Mouse (Mus musculus) left cerebral cortex, adult 11 months (tissue): ENCODE measurements around the gene Mecom.

Source experiments
- DNase-seq: peaks from one replicate; pipeline ENCODE4 v3.0.0; 2022; ENCODE audit warnings: low spot score

Gene Mecom

DNA sequence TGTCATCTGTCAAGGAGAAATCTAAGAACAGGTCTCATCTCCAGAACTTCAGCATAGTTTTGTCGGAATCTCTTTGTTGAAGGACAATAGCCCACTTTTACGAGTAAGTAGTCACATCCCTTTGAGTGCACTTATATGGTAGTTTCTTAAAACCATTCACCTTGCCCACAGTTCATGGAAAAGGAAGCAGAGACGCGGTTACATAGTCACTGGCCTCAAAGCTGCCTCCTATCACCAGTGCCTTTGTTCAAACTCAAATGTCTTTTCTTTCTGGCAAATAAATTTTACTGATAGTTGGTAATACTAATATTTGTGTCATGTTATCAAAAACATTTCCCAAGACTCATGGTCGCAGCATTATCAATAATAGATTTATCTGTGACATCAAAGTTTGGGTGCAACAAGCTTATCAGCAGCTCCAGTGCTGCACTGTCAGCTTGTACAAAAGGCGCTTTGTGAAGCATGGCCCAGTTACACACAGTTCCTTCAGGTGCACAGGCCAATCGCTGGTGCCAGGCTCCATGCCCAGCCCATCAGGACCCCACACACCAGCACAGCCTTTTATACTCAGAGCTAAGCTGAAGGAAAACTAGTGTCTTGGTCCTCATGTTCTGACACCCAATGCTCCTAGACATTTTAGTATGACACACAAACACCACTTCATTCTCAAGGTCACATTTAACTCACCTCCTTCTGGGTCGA, 399.3 kb downstream of the Mecom start:
- DNase-seq = no peak

DNA sequence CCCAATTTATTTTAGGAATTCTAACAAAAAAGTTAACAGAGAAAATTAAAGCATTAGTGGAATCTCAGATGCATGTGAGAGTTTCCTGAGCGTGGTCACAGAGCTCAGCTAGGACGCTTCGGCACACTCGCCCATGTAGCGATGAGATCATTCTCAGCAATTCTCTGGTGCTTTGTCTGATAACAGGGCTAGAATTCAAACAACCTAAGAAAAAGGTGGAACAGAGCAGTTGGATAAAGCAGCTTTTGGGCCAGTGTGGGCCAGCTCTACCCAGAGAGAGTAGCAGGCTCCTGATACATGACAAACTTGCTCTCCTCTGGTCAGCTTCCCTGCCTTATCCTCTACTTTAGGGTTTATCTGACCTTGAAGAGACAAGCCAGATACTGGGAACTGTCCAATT, 402.8 kb downstream of the Mecom start:
- no peak for DNase-seq

DNA sequence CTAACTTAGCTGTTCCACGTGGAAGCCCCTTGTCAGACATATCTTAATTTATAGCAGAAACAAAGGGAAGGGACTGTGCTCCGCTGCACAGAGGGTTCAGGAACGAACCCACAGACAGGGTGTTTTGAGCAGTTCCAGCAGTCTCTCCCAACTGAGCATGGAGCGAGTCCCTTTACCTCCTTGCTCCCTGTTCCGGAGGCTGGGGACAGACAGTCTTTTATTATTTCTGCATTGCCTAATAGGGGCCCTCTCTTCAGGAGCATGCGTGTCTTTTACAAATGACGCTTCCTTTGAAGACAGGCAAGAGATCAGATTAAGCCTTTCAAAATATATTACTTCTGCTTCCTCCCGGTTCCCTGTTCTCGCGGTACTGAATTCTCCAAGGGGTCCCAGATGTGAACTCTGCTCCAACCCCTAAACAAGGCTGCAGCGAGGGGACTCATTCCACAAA, 403.8 kb downstream of the Mecom start:
- no peak for DNase-seq

DNA sequence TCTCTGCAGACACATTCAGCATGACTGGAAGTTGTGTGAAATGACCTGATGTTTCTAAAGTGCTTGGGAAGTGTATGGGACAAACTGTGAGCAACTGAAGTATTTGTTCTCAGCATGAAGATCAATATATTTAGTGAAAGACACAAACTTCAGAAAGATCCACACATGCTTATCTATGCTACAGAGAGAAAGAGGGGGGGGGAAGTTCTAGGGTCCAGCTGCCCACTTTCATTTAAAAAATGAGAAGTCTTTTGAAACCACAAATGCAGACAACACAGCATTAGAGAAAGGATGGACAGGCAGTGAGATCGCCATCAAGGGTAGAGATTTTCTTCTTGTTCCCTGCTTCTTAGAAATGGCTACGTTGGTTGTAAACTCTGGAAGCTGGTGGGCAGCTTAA, 404.4 kb downstream of the Mecom start:
- DNase-seq = no peak

DNA sequence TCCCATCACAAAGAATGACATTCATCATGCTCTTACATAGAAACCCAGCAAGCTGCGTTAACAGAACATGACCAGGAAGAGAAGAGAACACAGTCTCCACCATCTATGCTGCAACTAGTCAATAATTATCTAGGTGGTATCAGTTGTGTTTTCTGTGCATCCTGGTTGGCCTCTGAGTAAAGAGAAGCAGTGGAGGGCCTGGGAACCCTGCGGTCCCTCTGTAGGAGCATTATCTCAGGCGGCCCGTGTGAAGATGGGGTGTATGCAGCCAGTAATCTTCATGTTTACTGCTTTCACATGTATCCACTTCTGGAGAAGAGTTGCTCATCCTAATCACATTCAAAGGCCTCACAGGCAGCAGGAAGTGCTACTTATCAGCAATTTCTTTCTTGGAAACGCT, 407.5 kb downstream of the Mecom start:
- no peak for DNase-seq

DNA sequence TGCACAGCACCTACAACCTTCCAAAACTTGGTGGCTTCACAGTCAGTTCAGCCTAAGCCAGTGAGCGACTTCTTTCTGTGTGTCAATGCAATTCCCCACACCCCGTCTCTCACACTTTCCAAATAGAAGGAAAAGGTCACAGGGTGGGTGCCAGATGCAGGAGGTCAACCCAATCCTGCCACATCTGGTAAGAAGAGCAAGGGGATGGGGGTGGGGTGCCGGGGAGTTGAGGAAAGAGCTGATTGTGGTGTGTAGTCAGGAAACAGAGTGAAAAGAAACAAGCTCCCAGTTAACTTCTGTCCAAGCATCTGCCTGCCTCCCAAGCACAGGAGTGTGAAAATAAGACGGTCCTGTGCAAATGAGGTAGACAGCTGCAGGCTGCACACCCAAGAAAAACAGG, 408.1 kb downstream of the Mecom start:
- DNase-seq = no peak

- no peak for DNase-seq
These were observed 409.2 kb downstream of the Mecom start for GRCm38 (mm10) chr3:30138588-30138987.

DNA sequence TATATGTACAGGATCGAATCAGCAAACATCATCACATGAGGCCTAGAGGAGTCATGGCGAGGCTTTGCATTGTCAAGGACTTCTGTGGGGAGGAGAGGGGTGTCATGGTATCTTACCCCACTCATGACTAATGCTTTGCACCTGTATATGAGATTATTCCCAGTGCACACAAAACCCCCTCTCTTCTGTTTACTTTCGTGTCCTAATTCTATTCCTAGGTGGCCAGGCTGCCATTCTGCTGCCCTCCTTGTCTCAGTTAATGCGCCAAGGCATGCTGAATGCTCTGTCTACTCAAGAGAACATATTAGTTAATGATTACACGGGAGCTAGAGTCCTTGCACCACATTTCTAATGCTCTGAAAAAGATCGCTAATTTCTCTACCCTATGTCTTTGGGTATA, 412.0 kb downstream of the Mecom start:
- DNase-seq = no peak

- no peak for DNase-seq
These were observed 412.7 kb downstream of the Mecom start for GRCm38 (mm10) chr3:30135119-30135518.

GRCm38 (mm10) chr3:30132981-30133380, 414.8 kb downstream of the Mecom start:
- DNase-seq = no peak

- no peak for DNase-seq
These were observed 415.4 kb downstream of the Mecom start for GRCm38 (mm10) chr3:30132370-30132769.

DNA sequence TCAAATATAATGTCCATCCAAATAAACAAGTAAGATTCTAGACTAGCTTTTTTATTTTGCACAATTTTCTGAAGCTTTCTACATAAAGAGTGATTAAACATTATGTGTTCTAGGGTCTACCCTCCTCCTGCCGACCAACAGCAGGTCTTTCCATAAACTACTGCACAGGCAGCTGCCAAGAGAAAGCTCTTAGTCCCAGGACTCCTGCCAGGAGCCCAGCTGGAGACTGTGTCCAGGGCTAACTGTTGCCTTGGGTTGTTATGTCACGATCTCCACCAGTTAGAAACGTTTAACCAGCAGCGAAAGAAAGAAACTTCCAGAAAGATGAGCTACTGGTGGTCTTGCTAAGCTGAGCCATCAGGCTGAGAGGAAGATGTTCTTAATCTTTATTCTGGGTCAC, 417.3 kb downstream of the Mecom start:
- no peak for DNase-seq

DNA sequence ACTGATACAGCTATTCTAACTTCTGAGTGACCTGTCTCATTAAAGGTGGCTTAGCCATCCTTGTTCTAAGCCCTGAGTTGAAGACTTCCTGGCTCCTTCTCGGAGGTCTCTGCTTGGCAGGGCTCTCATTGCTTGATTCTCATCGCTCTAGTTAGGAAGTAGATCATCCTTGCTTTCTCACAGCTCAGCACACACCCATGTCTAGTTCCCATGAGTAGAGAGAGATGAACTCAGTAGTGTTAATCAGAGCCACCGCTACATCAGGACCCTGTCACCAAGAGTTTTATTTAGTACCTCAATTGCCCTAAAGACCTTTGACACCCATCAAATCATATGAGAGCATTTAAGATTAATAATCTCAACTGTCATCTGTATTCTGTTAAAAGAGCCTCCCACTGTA, 425.2 kb downstream of the Mecom start:
- no peak for DNase-seq

- DNase-seq = no peak
These were observed 426.9 kb downstream of the Mecom start for GRCm38 (mm10) chr3:30120790-30121512.

- no peak for DNase-seq
These were observed 429.1 kb downstream of the Mecom start for GRCm38 (mm10) chr3:30118594-30119297.

GRCm38 (mm10) chr3:30113249-30113770, 434.5 kb downstream of the Mecom start:
- no peak for DNase-seq

DNA sequence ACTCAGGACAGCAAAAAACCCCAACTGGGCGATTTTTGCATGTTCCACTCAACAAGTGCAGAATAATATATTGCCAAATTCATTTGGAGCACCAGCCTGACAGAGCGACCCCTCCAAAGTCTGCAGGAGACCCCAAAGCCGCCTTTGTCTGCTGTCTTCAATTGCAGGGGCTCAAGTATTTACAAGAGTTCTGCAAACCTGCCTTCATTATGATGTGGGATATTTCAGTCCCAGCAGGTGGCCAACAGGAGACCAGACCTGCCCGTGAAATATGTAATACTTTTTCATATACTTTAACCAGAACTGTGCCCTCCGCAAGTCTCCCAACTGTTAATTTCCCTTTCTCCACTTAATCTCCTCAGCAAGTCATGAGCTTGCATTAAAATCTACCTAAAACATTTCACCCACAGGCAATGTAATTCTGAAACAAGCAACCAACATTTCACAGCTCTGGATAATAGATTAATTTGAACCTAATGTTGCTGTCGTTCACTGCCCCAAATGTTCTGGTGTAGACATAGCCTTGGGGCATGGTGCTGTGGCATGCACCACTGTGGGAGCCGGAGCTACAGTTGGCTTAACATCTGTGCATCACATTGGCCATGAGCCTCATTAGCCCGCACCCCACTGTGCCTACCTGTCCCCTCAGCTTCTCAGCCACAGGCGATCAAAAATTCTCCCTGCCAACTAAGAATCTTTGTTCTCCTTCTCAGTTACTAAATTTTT, 439.7 kb downstream of the Mecom start:
- no peak for DNase-seq

DNA sequence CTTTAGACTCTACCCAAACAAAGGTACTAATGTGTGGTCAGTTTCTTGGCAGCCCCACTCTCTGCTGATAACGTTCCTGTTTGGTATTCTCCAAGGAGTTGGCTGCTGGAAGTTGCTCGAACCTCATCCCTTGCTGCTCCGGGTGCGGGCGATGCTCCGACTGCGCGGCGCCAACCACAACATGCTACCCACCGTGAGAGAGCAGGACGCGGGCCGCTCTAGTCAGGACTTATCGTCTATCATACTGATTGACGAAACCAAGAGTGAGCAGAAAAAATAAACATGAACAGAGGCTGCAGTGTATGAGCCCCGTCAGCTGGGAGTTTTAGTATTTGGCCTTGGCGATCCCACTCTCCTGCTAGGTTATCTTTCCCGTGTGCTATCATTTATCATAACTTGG, 441.3 kb downstream of the Mecom start:
- no peak for DNase-seq

DNA sequence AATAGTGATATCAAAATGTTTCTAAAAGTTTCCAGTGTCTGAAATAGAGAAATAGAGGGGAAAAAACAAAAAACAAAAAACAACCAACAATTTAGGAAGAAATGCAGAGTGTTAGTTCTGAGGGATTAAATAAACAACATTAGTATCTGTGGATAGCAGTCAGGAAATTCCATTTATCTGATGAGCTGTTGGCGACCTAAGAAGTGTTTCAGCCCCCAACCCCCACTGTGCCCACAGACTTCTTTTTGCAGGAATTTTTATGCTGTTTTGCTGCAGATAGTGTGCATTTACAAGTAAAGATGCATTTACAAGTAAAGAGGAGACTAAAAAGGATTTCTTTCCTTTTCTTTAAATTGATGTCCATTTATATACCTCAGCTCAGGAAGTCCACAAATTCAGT, 441.9 kb downstream of the Mecom start:
- no peak for DNase-seq

DNA sequence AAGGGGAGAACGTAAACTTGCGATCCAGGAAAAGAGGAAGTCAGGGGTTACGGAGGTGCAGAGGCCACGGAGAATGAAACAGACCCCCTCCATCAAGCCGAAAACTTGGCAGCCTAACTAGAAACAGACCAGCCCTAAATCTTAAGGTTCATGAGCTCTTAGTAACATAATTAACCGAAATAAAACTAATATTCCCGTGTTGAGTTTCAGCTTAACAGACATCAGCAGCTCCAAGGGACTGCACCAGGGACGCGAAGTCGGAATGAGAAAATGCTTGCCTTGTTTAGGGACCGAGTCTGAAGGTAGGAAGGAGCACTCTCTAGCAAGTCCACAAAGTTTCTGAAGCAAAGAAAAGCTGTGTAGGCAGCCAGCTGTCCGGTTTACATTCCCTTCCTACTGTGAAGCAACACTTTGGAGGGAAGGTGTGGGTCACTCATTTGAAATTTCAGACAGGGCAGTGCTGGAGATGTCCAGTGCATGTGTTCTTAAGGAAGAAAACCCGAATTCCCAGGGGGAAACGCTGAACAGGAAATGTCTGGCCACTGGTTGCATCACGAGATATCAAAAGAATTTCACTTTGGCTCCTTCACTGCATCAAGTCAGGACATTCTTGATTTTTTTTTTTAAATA, 442.5 kb downstream of the Mecom start:
- DNase-seq = no peak

- DNase-seq = no peak
These were observed 443.2 kb downstream of the Mecom start for GRCm38 (mm10) chr3:30104515-30105098.
